Mouse (Mus musculus): ENCODE results near the gene Gm13691.
"Not testable (repeated sequence)": the region's sequence is repeated elsewhere in the genome, so short reads cannot be mapped to it uniquely, and the experiment has no call there.

DNA sequence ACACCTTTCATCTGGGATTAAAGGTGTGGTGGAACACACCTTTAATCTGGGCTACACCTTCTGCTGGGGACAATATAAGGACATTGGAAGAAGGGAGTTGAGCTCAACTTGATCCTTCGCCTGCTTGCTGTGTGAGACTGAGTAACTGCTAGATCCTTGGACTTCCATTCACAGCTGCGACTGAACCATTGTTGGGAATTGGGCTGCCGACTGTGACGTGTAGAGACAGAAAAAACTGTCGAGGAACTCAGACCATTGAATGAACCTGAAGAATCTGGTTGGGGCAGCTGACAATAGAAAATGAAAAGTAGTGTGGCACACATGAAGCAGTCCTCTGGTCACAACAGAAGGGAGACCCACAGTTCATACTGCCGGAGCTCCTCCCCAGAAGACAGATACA, 11.7 kb upstream of the Gm13691 start, which contains the start of gene Gm13694:
- not testable (repeated sequence) for TF ChIP-seq CTCF, EP300 (IDR thresholded peaks at IDR 0.05; ENCODE audit: low read depth)

Measured in liver, embryonic 14.5 days (tissue).